Mouse (Mus musculus) bone marrow macrophage, adult 2 months (primary cell): ENCODE data around the gene Setdb1.

Experiments
- CTCF ChIP-seq: IDR thresholded peaks from 2 replicates; pipeline ENCODE4 v1.5.1; 2012; ENCODE audit warnings: low read depth, mild to moderate bottlenecking, low read length, moderate library complexity
- POLR2A ChIP-seq: IDR thresholded peaks from 2 replicates; pipeline ENCODE4 v1.6.1; 2012; ENCODE audit warnings: mild to moderate bottlenecking, low read depth, low read length, borderline replicate concordance

DNA sequence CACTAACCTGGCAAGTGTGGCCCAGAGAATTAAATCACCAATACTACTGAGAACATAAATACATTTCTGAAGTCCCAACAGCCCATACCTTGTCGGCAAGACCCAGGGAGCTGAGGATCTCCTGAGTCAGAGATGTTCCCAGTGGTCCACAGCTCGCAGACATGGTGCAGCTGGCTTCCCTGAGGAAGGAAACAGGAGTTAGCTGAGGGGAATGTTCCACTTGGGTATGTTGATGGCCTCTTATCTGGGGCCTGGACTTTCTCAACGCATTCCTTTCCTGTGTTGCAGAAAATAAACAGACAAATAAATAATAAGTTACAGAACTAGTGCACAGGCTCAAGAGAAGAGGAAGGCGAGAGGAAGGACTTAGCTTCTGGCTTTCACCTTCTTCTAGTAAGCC, 50.8 kb downstream of the Setdb1 start:
- TF ChIP-seq POLR2A (no peak), CTCF (no peak)
